Mouse (Mus musculus): ENCODE measurements around the gene Igflr1. TPM values are rescaled to one million over a fixed set of nuclear protein-coding genes. Genes with fewer than 3 reads are reported as not detected.

The Igflr1 gene
- 1.6 and 4.3 TPM in 2 replicates for polyA plus RNA-seq (2015; fragmentation: Nextera tagmentation; extraction: Ambion mirVana)

DNA sequence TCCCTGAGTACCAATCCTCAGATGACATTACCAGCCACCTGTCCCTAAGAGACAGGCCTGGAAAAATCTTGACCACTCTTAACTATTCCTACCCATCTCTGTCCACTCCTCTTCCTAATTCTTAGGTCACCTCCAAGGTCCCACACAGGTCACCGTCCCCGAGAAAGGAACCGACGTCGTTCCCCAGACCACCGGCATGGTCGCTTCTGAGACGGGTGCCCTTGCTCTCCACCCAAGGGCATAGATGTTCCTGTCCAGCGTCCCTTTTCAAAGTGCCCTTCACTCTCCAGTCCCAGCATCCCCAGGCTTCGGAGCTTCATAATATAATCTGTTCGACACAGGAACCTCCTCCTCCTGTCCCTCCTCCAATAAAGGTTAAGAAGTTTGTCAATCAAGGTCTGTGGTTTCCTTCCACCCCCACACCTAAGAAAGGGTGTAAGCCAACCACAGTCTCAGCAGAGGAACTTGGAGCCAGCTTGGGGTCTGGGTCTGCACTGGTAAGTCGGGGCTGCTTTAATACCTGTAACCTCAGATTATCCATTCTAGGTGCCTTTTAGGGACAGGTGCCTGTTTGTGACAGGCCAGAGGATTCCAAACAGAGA, at the start of gene Igflr1:
Igflr1 (plus strand) TSS at position 458 of the 602 bp plus-strand sequence.

DNA sequence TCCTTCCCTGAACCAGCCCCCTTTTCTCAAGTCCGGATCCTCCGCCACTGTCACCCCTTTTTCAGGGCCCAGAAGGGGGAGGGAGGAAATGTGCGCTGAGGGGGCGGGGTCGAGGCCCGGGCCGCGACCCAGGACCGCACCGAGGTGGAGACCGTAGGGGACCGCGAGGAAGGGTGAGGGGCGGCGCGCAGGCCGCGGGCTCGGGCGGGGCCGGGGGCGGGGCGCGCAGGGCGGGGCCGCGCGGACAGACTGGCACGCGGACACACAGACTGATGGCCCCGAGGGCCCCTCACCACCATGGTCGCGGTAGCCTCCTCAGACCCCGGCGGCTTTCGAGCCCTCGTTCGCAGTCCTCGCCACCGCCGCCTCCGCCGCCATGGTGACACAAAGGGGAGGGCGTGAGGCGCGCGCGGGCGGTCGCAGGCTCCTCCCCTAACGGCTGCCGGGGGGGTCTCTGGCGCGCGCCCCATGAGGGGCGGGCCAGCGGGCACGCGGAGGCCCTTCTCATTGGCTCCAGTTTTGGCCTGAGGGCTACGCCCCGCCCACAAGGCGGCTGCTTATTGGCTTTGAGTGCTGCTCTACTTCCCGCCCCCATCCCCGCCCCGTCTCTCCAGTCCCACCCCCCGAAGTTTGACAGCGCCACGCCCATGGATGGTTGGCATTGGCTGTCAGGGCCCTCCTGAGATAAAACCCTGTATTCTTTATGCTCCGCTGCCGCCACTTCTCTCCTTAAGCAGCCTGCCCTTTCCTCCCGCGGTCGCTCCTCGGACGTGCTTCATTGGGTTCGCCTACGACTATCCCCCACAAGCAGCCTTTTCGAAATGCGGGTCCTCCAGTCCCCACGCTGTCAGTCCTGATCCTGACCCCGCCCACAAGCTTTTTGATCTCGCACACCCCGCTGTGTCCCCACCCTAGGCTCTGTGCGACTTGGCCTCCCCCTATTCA, 30.3 kb upstream of the Igflr1 start, which contains the start of gene Arhgap33:
Arhgap33 (minus strand) TSS at position 428 of the 945 bp plus-strand sequence.

DNA sequence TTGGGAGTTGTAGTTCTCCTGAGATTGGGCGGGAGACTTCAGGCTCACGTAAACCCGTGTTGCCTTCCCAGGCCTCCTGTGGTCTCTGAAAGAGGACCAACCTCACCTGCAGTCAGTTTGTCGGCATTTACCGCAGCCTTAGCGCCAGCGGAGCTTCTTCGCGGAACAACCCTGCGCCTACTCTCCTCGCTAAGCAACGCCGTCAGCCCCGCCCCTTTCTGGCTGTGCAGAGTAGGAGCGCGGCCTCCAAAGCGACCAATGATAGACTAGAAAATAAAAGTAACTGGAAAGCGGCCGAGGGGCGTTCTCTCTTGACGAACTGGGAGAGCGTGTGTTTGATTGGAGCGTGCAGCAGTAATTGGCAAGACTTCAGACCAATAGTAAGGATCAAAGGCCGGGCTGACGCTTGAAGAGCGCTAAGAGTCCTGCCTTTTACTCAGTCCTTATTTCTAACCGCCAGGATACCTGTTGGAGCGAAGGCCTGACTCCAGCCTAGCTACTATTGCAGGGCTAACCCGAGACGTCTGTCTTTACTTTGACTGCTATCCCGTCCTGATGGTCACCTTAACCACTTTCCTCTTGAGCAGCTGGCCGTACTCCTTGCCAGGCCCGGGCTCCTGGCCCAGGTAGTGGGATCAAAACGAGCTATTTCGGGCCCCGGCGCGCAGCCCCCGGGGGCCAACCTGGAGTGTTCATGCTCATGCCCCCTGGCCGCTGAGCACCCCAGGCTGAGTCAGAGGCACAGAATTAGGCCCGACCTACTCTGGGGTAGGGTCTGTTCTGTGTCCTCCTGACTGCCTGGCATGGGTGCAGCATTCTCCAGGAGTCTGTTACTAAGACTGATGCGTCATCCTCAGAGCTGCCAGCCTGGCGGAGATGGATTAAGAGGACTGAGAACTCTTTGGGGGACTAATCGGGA, 12.9 kb upstream of the Igflr1 start, which contains the start of the genes Hspb6 and Proser3:
Hspb6 (plus strand) TSS at position 77 of the 919 bp plus-strand sequence.
Proser3 (minus strand) TSS at position 198 of the 919 bp plus-strand sequence.

DNA sequence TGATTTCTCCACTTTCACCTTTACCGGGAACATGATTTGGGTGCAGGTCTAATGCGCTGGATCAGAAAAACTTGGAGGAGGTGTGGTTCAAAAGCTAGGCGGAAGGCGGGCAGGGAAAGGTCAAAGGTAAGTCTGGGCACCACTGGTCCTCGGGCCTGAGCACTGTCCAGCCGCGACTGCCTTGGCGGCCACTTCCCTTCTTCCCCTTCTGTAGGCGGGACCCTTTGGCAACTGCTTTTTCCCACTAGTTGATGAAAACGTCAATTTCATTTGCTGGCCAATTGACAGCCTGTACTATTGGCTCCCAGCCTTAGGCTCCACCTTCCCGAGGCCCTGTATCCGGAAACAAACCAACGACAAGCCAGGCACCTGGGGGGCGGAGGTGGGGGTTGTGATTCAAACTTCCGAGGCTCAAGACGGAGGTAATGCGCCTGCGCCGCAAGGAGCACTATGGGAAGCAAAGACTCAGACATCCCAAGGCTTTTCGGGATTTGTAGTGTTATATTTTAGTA, 5.7 kb upstream of the Igflr1 start, which contains the start of gene Lin37:
Lin37 (minus strand) TSS at position 396 of the 512 bp plus-strand sequence.

DNA sequence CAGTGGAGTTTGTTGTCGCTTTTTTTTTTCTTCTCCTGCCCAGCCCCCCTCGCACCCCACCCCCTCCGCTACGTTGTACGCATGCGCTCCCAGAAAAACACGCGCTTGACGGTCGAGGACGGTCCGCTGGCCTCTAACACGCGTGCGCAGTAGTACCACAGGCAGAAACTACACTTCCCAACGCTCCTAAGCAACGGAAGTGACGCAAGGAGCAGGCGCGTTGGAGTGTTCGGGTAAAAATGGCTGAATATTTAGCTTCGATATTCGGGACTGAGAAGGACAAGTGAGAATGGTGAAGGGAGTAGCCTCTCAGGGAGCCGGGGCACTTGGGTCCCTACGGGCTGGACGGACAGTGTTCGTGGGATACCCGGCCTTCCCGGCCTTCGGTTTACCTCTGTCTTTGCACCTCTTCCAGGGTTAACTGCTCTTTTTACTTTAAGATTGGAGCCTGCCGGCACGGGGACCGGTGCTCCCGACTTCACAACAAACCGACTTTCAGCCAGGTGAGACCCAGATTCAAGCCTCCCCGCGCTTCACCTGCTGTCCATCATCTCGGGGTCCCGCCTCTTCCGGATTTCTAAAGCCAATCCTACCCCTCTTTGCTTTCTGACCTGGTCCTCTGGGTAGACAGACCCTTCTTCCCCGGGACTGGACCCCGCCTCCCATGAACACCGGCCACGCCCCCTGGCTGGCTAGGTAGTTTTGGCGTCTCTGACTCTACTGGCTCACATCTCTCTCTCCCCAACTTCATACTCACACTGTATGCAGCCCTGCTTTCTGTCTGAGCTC, 1.9 kb upstream of the Igflr1 start, which contains the start of the genes U2af1l4, Gm49396 and Psenen:
U2af1l4 (plus strand) TSS at position 185 of the 789 bp plus-strand sequence.
Gm49396 (plus strand) TSS at position 228 of the 789 bp plus-strand sequence.
Psenen (minus strand) TSS at position 511 of the 789 bp plus-strand sequence.

DNA sequence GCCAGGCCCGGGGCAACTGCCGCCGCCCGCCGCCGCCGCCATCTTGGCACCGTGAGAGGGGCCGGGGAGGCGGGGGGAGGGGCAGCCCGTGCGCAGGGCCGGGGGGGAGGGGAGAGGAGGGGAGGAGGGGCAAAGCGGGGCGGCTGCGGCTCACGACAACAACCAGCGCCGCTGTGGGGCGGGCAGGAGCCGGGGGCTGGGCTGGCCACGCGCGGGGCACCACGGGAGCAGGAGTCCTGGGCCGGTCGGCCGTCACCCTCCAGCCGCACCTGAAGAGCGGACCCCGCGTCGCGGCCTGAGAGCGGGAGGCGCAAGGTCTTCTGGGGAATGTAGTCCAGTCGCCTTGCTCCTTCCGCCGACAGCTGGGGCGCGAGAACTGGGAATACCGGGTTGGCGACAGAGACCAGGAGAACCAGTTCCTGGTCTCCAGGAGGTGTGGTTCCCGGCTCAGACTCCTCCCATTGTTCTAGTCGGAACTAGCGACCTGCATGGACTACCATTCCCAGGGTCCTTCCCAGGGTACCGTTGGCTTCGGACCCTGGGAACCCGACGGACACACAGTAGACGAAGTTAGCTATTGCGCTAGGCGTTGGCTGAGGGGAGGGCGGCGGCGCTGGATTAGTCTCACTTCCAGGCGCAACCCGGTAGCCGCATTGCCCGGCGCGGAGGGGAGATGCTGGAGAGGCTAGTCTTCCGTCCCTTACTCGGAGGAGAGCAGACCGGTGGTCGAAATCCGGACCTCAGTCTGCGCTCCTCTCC, 23.6 kb downstream of the Igflr1 start, which contains the start of gene Kmt2b:
Kmt2b (minus strand) TSS at position 51 of the 759 bp plus-strand sequence.

DNA sequence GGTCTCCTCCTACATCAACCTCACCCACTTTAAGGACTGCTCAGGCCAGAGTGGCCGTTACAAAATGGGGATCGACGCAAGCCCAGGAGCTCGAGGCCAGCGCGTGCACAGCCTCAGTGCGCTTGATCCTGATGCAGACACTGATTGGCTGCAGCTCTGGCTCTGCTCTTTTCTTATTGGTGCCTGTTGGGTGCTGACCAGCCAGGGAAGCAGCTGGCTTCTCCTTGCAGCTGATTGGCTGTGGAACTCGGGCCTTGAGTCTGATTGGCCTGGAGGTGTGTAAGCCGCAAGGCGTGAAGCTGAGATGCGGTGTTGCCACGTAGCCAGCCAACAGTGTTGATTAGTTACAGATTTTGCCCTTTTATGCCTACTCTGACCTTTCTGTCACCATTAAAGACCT, 33.6 kb downstream of the Igflr1 start, which contains the start of gene Zbtb32:
Zbtb32 (minus strand) TSS at position 124 of the 400 bp plus-strand sequence.

DNA sequence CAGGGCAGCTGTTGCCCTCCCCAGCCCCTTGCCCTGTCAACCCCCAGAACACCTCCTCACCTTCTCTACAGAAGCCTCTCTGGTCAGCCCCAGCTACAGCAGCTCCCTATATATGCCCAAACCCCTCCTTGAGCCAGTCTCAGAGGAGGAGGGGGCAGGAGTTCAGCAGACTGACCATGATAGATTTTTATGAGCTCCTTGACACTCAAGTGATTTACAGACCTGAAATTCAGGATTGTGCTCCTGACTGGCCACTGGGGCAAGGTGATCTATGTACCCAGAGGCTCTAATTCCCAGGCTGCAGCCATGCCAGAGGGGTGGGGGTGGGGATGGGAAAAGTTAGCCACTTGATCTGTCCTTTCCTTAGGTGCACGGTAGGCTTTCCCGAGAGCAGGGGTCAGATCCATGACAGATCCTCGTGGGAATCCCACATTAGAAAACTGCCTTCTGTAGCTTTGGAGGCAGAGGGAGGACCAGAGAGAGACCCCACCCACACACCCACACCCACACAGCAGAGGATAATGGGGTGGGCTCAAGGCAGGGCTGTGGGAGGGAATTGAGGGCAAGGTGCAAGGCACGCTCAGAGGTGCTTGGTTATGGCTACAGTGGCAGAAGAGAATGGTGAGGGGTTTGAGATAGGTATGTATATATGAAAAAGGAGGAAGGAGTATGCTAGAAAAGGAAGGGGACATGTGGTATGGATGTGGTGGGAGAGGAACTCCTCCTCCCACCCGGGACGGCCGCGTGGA, 47.6 kb downstream of the Igflr1 start, which contains the start of gene Upk1a:
Upk1a (minus strand) TSS at position 194 of the 749 bp plus-strand sequence.

Small RNAs within 50 kb of the gene (microRNA-seq; reads per million reads assigned to microRNA genes)
- 0.87 reads per million for gene Gm38670
- gene Mir3569, result not detected

Other genes with a start within 250 kb of the Igflr1 start
- not detected in 2 replicates for gene E130208F15Rik, start 243.7 kb upstream of the Igflr1 start, polyA plus RNA-seq (2015; fragmentation: Nextera tagmentation; extraction: Ambion mirVana)
- 20.0 and 20.8 TPM in 2 replicates for gene Sdhaf1, start 241.5 kb upstream of the Igflr1 start, polyA plus RNA-seq (2015; fragmentation: Nextera tagmentation; extraction: Ambion mirVana)
- 17.5 and 17.7 TPM in 2 replicates for gene Lrfn3, start 202.7 kb upstream of the Igflr1 start, polyA plus RNA-seq (2015; fragmentation: Nextera tagmentation; extraction: Ambion mirVana)
- 65.9 and 77.3 TPM in 2 replicates for gene Tyrobp, start 151.7 kb upstream of the Igflr1 start, polyA plus RNA-seq (2015; fragmentation: Nextera tagmentation; extraction: Ambion mirVana)
- 0.81 and 1.1 TPM in 2 replicates for gene Hcst, start 145.6 kb upstream of the Igflr1 start, polyA plus RNA-seq (2015; fragmentation: Nextera tagmentation; extraction: Ambion mirVana)
- gene Nfkbid, start 143.7 kb upstream of the Igflr1 start, polyA plus RNA-seq (2015; fragmentation: Nextera tagmentation; extraction: Ambion mirVana), result 2.8 and 3.3 TPM in 2 replicates
- gene Aplp1, start 119.9 kb upstream of the Igflr1 start, polyA plus RNA-seq (2015; fragmentation: Nextera tagmentation; extraction: Ambion mirVana), result 663 and 695 TPM in 2 replicates
- 0.46 and 0.90 TPM in 2 replicates for gene Kirrel2, start 107.7 kb upstream of the Igflr1 start, polyA plus RNA-seq (2015; fragmentation: Nextera tagmentation; extraction: Ambion mirVana)
- gene Nphs1, start 107.1 kb upstream of the Igflr1 start, polyA plus RNA-seq (2015; fragmentation: Nextera tagmentation; extraction: Ambion mirVana), result 0.06 and 0.13 TPM in 2 replicates
- 0.43 TPM in 1 of 2 replicates, not detected in the other for gene Prodh2, start 71.8 kb upstream of the Igflr1 start, polyA plus RNA-seq (2015; fragmentation: Nextera tagmentation; extraction: Ambion mirVana)
- gene Arhgap33, start 30.4 kb upstream of the Igflr1 start, polyA plus RNA-seq (2015; fragmentation: Nextera tagmentation; extraction: Ambion mirVana), result 45.5 and 62.8 TPM in 2 replicates
- 19.0 and 20.8 TPM in 2 replicates for gene Hspb6, start 13.2 kb upstream of the Igflr1 start, polyA plus RNA-seq (2015; fragmentation: Nextera tagmentation; extraction: Ambion mirVana)
- gene Proser3, start 13.1 kb upstream of the Igflr1 start, polyA plus RNA-seq (2015; fragmentation: Nextera tagmentation; extraction: Ambion mirVana), result 3.0 and 4.7 TPM in 2 replicates
- 51.7 and 55.9 TPM in 2 replicates for gene Lin37, start 5.6 kb upstream of the Igflr1 start, polyA plus RNA-seq (2015; fragmentation: Nextera tagmentation; extraction: Ambion mirVana)
- gene U2af1l4, start 2.1 kb upstream of the Igflr1 start, polyA plus RNA-seq (2015; fragmentation: Nextera tagmentation; extraction: Ambion mirVana), result 102 and 106 TPM in 2 replicates
- 6.7 and 8.0 TPM in 2 replicates for gene Gm49396, start 2.1 kb upstream of the Igflr1 start, polyA plus RNA-seq (2015; fragmentation: Nextera tagmentation; extraction: Ambion mirVana)
- 161 and 167 TPM in 2 replicates for gene Psenen, start 1.8 kb upstream of the Igflr1 start, polyA plus RNA-seq (2015; fragmentation: Nextera tagmentation; extraction: Ambion mirVana)
- gene Kmt2b, start 23.3 kb downstream of the Igflr1 start, polyA plus RNA-seq (2015; fragmentation: Nextera tagmentation; extraction: Ambion mirVana), result 5.3 and 8.5 TPM in 2 replicates
- 0.20 and 0.44 TPM in 2 replicates for gene Zbtb32, start 33.5 kb downstream of the Igflr1 start, polyA plus RNA-seq (2015; fragmentation: Nextera tagmentation; extraction: Ambion mirVana)
- 0.31 and 0.53 TPM in 2 replicates for gene Upk1a, start 47.4 kb downstream of the Igflr1 start, polyA plus RNA-seq (2015; fragmentation: Nextera tagmentation; extraction: Ambion mirVana)
- gene Cox6b1, start 60.7 kb downstream of the Igflr1 start, polyA plus RNA-seq (2015; fragmentation: Nextera tagmentation; extraction: Ambion mirVana), result 1,537 and 1,621 TPM in 2 replicates
- 0.14 TPM in 1 of 2 replicates, not detected in the other for gene Etv2, start 70.4 kb downstream of the Igflr1 start, polyA plus RNA-seq (2015; fragmentation: Nextera tagmentation; extraction: Ambion mirVana)
- gene Rbm42, start 84.9 kb downstream of the Igflr1 start, polyA plus RNA-seq (2015; fragmentation: Nextera tagmentation; extraction: Ambion mirVana), result 120 and 125 TPM in 2 replicates
- gene Haus5, start 99.6 kb downstream of the Igflr1 start, polyA plus RNA-seq (2015; fragmentation: Nextera tagmentation; extraction: Ambion mirVana), result 16.8 and 18.2 TPM in 2 replicates
- not detected in 2 replicates for gene Pmis2, start 106.2 kb downstream of the Igflr1 start, polyA plus RNA-seq (2015; fragmentation: Nextera tagmentation; extraction: Ambion mirVana)
- not detected in 2 replicates for gene 2200002J24Rik, start 133.5 kb downstream of the Igflr1 start, polyA plus RNA-seq (2015; fragmentation: Nextera tagmentation; extraction: Ambion mirVana)
- gene Atp4a, start 146.8 kb downstream of the Igflr1 start, polyA plus RNA-seq (2015; fragmentation: Nextera tagmentation; extraction: Ambion mirVana), result 6.1 and 6.3 TPM in 2 replicates
- 359 and 361 TPM in 2 replicates for gene Tmem147, start 164.1 kb downstream of the Igflr1 start, polyA plus RNA-seq (2015; fragmentation: Nextera tagmentation; extraction: Ambion mirVana)
- gene Gapdhs, start 178.3 kb downstream of the Igflr1 start, polyA plus RNA-seq (2015; fragmentation: Nextera tagmentation; extraction: Ambion mirVana), result 0.43 and 0.98 TPM in 2 replicates
- 3.3 and 3.7 TPM in 2 replicates for gene Sbsn, start 186.0 kb downstream of the Igflr1 start, polyA plus RNA-seq (2015; fragmentation: Nextera tagmentation; extraction: Ambion mirVana)
- 5.9 and 7.8 TPM in 2 replicates for gene Dmkn, start 198.3 kb downstream of the Igflr1 start, polyA plus RNA-seq (2015; fragmentation: Nextera tagmentation; extraction: Ambion mirVana)
- 7.9 and 15.2 TPM in 2 replicates for gene Krtdap, start 222.5 kb downstream of the Igflr1 start, polyA plus RNA-seq (2015; fragmentation: Nextera tagmentation; extraction: Ambion mirVana)

All from neural tube, postnatal 0 days (tissue).